8 mouse cellular contexts compared by ENCODE assay signal in genomic region chr6:83166243-83166630, GRCm38 (mm10). TPM values are rescaled to one million over a fixed set of nuclear protein-coding genes. Genes with fewer than 3 reads are reported as not detected.
DNase-seq lines count a peak whose midpoint lies in the region; ATAC-seq lines count a peak whose summit lies in the region.

No protein-coding gene starts in this region.

- H3K9me3 ChIP-seq in kidney, embryonic 15.5 days (replicated peaks) = no peaks in the 10 kb centered on the region
- no peaks in the 10 kb centered on the region for H3K9me3 ChIP-seq in forebrain, embryonic 13.5 days (replicated peaks)
- H3K9me3 ChIP-seq in liver, embryonic 16.5 days (replicated peaks; ENCODE audit: control insufficient read depth, low read length) = no peaks in the 10 kb centered on the region

- H3K4me1 ChIP-seq in kidney, embryonic 15.5 days = peaks cover 55% of the 10 kb centered on the region
- H3K4me1 ChIP-seq in forebrain, embryonic 13.5 days = peaks cover 47% of the 10 kb centered on the region
- H3K4me1 ChIP-seq in liver, embryonic 16.5 days (ENCODE audit: control insufficient read depth, low read depth, low read length) = peaks cover 23% of the 10 kb centered on the region

- H3K4me2 ChIP-seq in kidney, embryonic 15.5 days = peak overlapping the region; percentile 72
- peak overlapping the region; percentile 81 for H3K4me2 ChIP-seq in forebrain, embryonic 13.5 days
- peak overlapping the region; percentile 88 for H3K4me2 ChIP-seq in liver, embryonic 16.5 days (ENCODE audit: low read depth, low read length)

- ATAC-seq in kidney, embryonic 15.5 days (replicated peaks; ENCODE audit: low FRiP score) = no peak
- ATAC-seq in forebrain, embryonic 13.5 days = peak; percentile 8; the same call in 1 of the 2 replicates
- peak; percentile 1; the same call in 1 of the 2 replicates for ATAC-seq in liver, embryonic 16.5 days (ENCODE audit: low read depth)

- H3K4me3 ChIP-seq in kidney, embryonic 15.5 days (replicated peaks) = peak overlapping the region; percentile 92
- H3K4me3 ChIP-seq in forebrain, embryonic 13.5 days = peak overlapping the region; percentile 84
- peak overlapping the region; percentile 95 for H3K4me3 ChIP-seq in liver, embryonic 16.5 days (ENCODE audit: low read depth, low read length)

- H3K27ac ChIP-seq in kidney, embryonic 15.5 days = peak overlapping the region; percentile 87; the same call in 1 of the 2 replicates
- peak overlapping the region; percentile 82 for H3K27ac ChIP-seq in forebrain, embryonic 13.5 days
- peak overlapping the region; percentile 88 for H3K27ac ChIP-seq in liver, embryonic 16.5 days (ENCODE audit: low read length)

- H3K9ac ChIP-seq in kidney, embryonic 15.5 days = peak overlapping the region; percentile 90
- H3K9ac ChIP-seq in forebrain, embryonic 13.5 days = peak overlapping the region; percentile 93
- H3K9ac ChIP-seq in liver, embryonic 16.5 days (ENCODE audit: low read depth, low read length) = peak overlapping the region; percentile 99

- under 1% methylated on average over 12 of the region's 12 CpGs for WGBS in kidney, embryonic 15.5 days
- WGBS in forebrain, embryonic 13.5 days = under 1% methylated on average over 12 of the region's 12 CpGs
- under 1% methylated on average over 12 of the region's 12 CpGs for WGBS in liver, embryonic 16.5 days (ENCODE audit: insufficient replicate concordance)

- H3K36me3 ChIP-seq in kidney, embryonic 15.5 days = no peaks in the 10 kb centered on the region
- 0 out of 2 replicates have a peak, but pooled peaks cover 3% of the 10 kb centered on the region for H3K36me3 ChIP-seq in forebrain, embryonic 13.5 days (ENCODE audit: poor library complexity, severe bottlenecking)
- H3K36me3 ChIP-seq in liver, embryonic 16.5 days (ENCODE audit: control insufficient read depth, insufficient read depth) = no peaks in the 10 kb centered on the region

- DNase-seq in kidney, postnatal 25 days = no peak
- DNase-seq in MEL-GATA-1-ER (ENCODE audit: extremely low read depth, low read depth) = peak; percentile 37
- no peak for DNase-seq in adrenal gland, adult 2 months
- DNase-seq in cerebellum, adult 11 months = no peak
- no peak for DNase-seq in adrenal gland, adult 8-10 months

- peaks cover 15% of the 10 kb centered on the region for H3K27me3 ChIP-seq in kidney, embryonic 15.5 days
- peaks cover 32% of the 10 kb centered on the region for H3K27me3 ChIP-seq in forebrain, embryonic 13.5 days
- peaks cover 18% of the 10 kb centered on the region for H3K27me3 ChIP-seq in liver, embryonic 16.5 days (ENCODE audit: control insufficient read depth, insufficient read depth, low read depth, low read length)

RNA-seq across cellular contexts. Expression of gene Dctn1, which starts 0.5 kb away (rescaled TPM):
- polyA plus RNA-seq in kidney, embryonic 15.5 days (2015; fragmentation: Nextera tagmentation; extraction: Ambion mirVana) = 89.2 and 93.9 TPM in 2 replicates
- polyA plus RNA-seq in forebrain, embryonic 13.5 days (2015; fragmentation: Nextera tagmentation; extraction: Ambion mirVana) = 108 and 113 TPM in 2 replicates
- polyA plus RNA-seq in liver, embryonic 16.5 days (2015; fragmentation: Nextera tagmentation; extraction: Ambion mirVana) = 23.0 and 26.9 TPM in 2 replicates
- 100 to 1,000 TPM; 135 to 138 TPM for total RNA-seq in adrenal gland, adult 2 months (2021)
- polyA plus RNA-seq in adrenal gland, adult 2 months (2012; rRNA removed) = 210 and 211 TPM in 2 replicates
- total RNA-seq in adrenal gland, adult 8-10 months (2022) = 100 to 1,000 TPM; 145 to 192 (median 162) TPM

RNA-seq across cellular contexts. Expression of gene 1700003E16Rik, which starts 10.0 kb away (rescaled TPM):
- polyA plus RNA-seq in kidney, embryonic 15.5 days (2015; fragmentation: Nextera tagmentation; extraction: Ambion mirVana) = 1.6 and 2.4 TPM in 2 replicates
- polyA plus RNA-seq in forebrain, embryonic 13.5 days (2015; fragmentation: Nextera tagmentation; extraction: Ambion mirVana) = 2.7 and 3.6 TPM in 2 replicates
- 0.15 and 0.30 TPM in 2 replicates for polyA plus RNA-seq in liver, embryonic 16.5 days (2015; fragmentation: Nextera tagmentation; extraction: Ambion mirVana)
- 1 to 10 TPM; 1.1 to 1.3 TPM for total RNA-seq in adrenal gland, adult 2 months (2021)
- 1.0 and 1.4 TPM in 2 replicates for polyA plus RNA-seq in adrenal gland, adult 2 months (2012; rRNA removed)
- total RNA-seq in adrenal gland, adult 8-10 months (2022) = 1 to 10 TPM; 1.2 to 2.6 (median 1.9) TPM

RNA-seq across cellular contexts. Expression of gene Wdr54, which starts 10.0 kb away (rescaled TPM):
- 6.6 and 8.3 TPM in 2 replicates for polyA plus RNA-seq in kidney, embryonic 15.5 days (2015; fragmentation: Nextera tagmentation; extraction: Ambion mirVana)
- polyA plus RNA-seq in forebrain, embryonic 13.5 days (2015; fragmentation: Nextera tagmentation; extraction: Ambion mirVana) = 17.5 and 18.4 TPM in 2 replicates
- 0.39 and 0.85 TPM in 2 replicates for polyA plus RNA-seq in liver, embryonic 16.5 days (2015; fragmentation: Nextera tagmentation; extraction: Ambion mirVana)
- 1 to 10 TPM; 2.2 to 4.7 TPM for total RNA-seq in adrenal gland, adult 2 months (2021)
- 3.4 and 4.8 TPM in 2 replicates for polyA plus RNA-seq in adrenal gland, adult 2 months (2012; rRNA removed)
- 1 to 10 TPM; 3.2 to 6.3 (median 5.3) TPM for total RNA-seq in adrenal gland, adult 8-10 months (2022)

RNA-seq across cellular contexts. Expression of gene Rtkn, which starts 31.0 kb away (rescaled TPM):
- 31.5 and 33.7 TPM in 2 replicates for polyA plus RNA-seq in kidney, embryonic 15.5 days (2015; fragmentation: Nextera tagmentation; extraction: Ambion mirVana)
- polyA plus RNA-seq in forebrain, embryonic 13.5 days (2015; fragmentation: Nextera tagmentation; extraction: Ambion mirVana) = 10.4 and 10.5 TPM in 2 replicates
- polyA plus RNA-seq in liver, embryonic 16.5 days (2015; fragmentation: Nextera tagmentation; extraction: Ambion mirVana) = 16.1 and 16.4 TPM in 2 replicates
- total RNA-seq in adrenal gland, adult 2 months (2021) = 10 to 100 TPM in 1 of 2 experiments, 1 to 10 TPM in 1; 9.5 to 10.2 TPM
- 93.6 and 100 TPM in 2 replicates for polyA plus RNA-seq in adrenal gland, adult 2 months (2012; rRNA removed)
- total RNA-seq in adrenal gland, adult 8-10 months (2022) = 10 to 100 TPM; 16.4 to 34.0 (median 19.9) TPM

RNA-seq across cellular contexts. Expression of gene Ino80b, which starts 41.0 kb away (rescaled TPM):
- polyA plus RNA-seq in kidney, embryonic 15.5 days (2015; fragmentation: Nextera tagmentation; extraction: Ambion mirVana) = 15.9 and 17.1 TPM in 2 replicates
- polyA plus RNA-seq in forebrain, embryonic 13.5 days (2015; fragmentation: Nextera tagmentation; extraction: Ambion mirVana) = 13.2 and 13.3 TPM in 2 replicates
- 4.1 and 5.2 TPM in 2 replicates for polyA plus RNA-seq in liver, embryonic 16.5 days (2015; fragmentation: Nextera tagmentation; extraction: Ambion mirVana)
- total RNA-seq in adrenal gland, adult 2 months (2021) = 10 to 100 TPM; 16.1 to 27.3 TPM
- polyA plus RNA-seq in adrenal gland, adult 2 months (2012; rRNA removed) = 90.2 and 102 TPM in 2 replicates
- 10 to 100 TPM; 24.9 to 32.3 (median 28.0) TPM for total RNA-seq in adrenal gland, adult 8-10 months (2022)
